Mouse (Mus musculus): ENCODE measurements at regions not wholly inside any gene's neighbourhood (a gene's known extent, or its start where the extent isn't known, plus 50 kb on each side); places are given as distances from the start of the nearest gene placed in this dataset.
A peak's percentile ranks its signal among the peaks of the same experiment; 100 is the strongest.

- no peaks in the 10 kb centered on the region for H3K9me3 ChIP-seq (ENCODE audit: control insufficient read depth, low read length)
- DNase-seq (ENCODE audit: low spot score) (no peak), ATAC-seq (ENCODE audit: insufficient number of reproducible peaks, low FRiP score, low TSS enrichment, low read depth) (no peak)
- H3K4me2 ChIP-seq (ENCODE audit: low read depth, severe bottlenecking), result no peak overlapping the region
- peaks cover 23% of the 10 kb centered on the region for H3K4me1 ChIP-seq (ENCODE audit: control insufficient read depth, insufficient read depth, low read length)
- H3K4me3 ChIP-seq (ENCODE audit: low read depth, low read length), result no peak overlapping the region
- WGBS, result 82% methylated on average over 6 of the region's 6 CpGs
- no peaks in the 10 kb centered on the region for H3K36me3 ChIP-seq (ENCODE audit: control insufficient read depth, insufficient read depth, low read length)
- H3K27me3 ChIP-seq (ENCODE audit: control insufficient read depth, insufficient read depth, low read length), result no peaks in the 10 kb centered on the region
- no peak overlapping the region for H3K9ac ChIP-seq (ENCODE audit: low read length)
- no peak overlapping the region for H3K27ac ChIP-seq (replicated peaks; ENCODE audit: low read depth, low read length)
Observed at GRCm38 (mm10) chr2:30727948-30728347, 75.5 kb downstream of the 1700001O22Rik start.

- Histone ChIP-seq H3K36me3 (ENCODE audit: control insufficient read depth, insufficient read depth, low read length) (no peaks in the 10 kb centered on the region), H3K4me1 (ENCODE audit: control insufficient read depth, insufficient read depth, low read length) (peaks cover 43% of the 10 kb centered on the region), H3K9ac (ENCODE audit: low read length) (peak overlapping the region; percentile 67), H3K9me3 (ENCODE audit: control insufficient read depth, low read length) (no peaks in the 10 kb centered on the region), H3K4me3 (ENCODE audit: low read depth, low read length) (no peak overlapping the region), H3K27me3 (ENCODE audit: control insufficient read depth, insufficient read depth, low read length) (no peaks in the 10 kb centered on the region), H3K27ac (replicated peaks; ENCODE audit: low read depth, low read length) (0 out of 2 replicates have a peak overlapping the region, but pooled peaks have one; percentile 47), H3K4me2 (ENCODE audit: low read depth, severe bottlenecking) (peak overlapping the region; percentile 44)
- ATAC-seq (ENCODE audit: insufficient number of reproducible peaks, low FRiP score, low TSS enrichment, low read depth) (peak; percentile 36; the same call in 1 of the 2 replicates), DNase-seq (ENCODE audit: low spot score) (peak; percentile 79)
- 13% methylated on average over 38 of the region's 38 CpGs for WGBS
Observed at GRCm38 (mm10) chr2:30725601-30726489, 77.6 kb downstream of the 1700001O22Rik start.

DNA sequence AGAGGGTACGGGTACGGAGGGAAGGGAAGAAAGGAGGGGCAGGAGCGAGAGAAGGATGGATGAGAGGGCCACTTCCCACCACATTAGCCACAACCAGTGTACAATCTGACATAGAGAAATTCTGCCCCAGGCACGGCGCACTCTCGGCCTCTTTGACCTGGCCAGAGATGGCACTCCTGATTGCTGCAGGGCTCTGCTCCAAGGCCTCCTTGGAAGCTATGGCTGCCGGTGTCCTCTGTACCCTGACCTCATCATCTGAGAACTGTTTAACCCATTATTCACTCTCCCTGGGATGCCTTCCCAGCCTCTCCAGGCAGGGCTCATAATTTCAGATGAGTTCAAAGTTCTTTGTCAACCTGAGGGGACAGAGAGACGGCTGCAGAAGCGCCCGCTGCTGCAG lies 78.3 kb downstream of the 1700001O22Rik start:
- 40% methylated on average over 10 of the region's 10 CpGs for WGBS

DNA sequence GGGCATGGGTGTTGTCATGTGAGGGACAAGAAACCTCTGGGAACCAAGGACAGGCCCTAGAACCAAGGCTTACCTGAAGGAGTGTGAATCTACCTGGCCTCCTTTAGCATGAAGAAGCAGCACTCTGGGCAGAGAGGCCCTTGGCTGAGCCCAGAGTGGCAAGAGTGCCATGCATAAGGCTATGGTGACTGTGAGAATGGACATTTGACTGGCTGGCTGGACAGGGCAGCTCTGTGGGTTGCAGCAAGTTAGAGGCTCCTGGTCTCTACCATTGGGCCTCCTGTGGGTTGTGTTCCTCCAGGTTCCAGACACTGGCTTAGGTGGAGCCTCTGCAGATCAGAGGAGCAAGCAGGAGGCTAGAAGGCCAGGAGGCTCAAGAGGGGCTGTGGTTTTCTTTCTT lies 78.9 kb downstream of the 1700001O22Rik start:
- peaks cover 56% of the 10 kb centered on the region for H3K4me1 ChIP-seq (ENCODE audit: control insufficient read depth, insufficient read depth, low read length)
- no peak overlapping the region for H3K27ac ChIP-seq (replicated peaks; ENCODE audit: low read depth, low read length)
- H3K27me3 ChIP-seq (ENCODE audit: control insufficient read depth, insufficient read depth, low read length), result no peaks in the 10 kb centered on the region
- peak overlapping the region; percentile 67 for H3K9ac ChIP-seq (ENCODE audit: low read length)
- no peaks in the 10 kb centered on the region for H3K9me3 ChIP-seq (ENCODE audit: control insufficient read depth, low read length)
- H3K4me2 ChIP-seq (ENCODE audit: low read depth, severe bottlenecking), result no peak overlapping the region
- no peak for DNase-seq (ENCODE audit: low spot score)
- no peaks in the 10 kb centered on the region for H3K36me3 ChIP-seq (ENCODE audit: control insufficient read depth, insufficient read depth, low read length)
- no peak overlapping the region for H3K4me3 ChIP-seq (ENCODE audit: low read depth, low read length)
- no peak for ATAC-seq (ENCODE audit: insufficient number of reproducible peaks, low FRiP score, low TSS enrichment, low read depth)

More for the DNA sequence above, 78.3 kb downstream of the 1700001O22Rik start:
- no peaks in the 10 kb centered on the region for H3K9me3 ChIP-seq (ENCODE audit: control insufficient read depth, low read length)
- H3K4me3 ChIP-seq (ENCODE audit: low read depth, low read length), result no peak overlapping the region
- DNase-seq (ENCODE audit: low spot score) (no peak), ATAC-seq (ENCODE audit: insufficient number of reproducible peaks, low FRiP score, low TSS enrichment, low read depth) (no peak)
- no peaks in the 10 kb centered on the region for H3K36me3 ChIP-seq (ENCODE audit: control insufficient read depth, insufficient read depth, low read length)
- H3K27me3 ChIP-seq (ENCODE audit: control insufficient read depth, insufficient read depth, low read length), result no peaks in the 10 kb centered on the region
- 0 out of 2 replicates have a peak overlapping the region, but pooled peaks have one; percentile 47 for H3K27ac ChIP-seq (replicated peaks; ENCODE audit: low read depth, low read length)
- H3K9ac ChIP-seq (ENCODE audit: low read length), result peak overlapping the region; percentile 67
- H3K4me1 ChIP-seq (ENCODE audit: control insufficient read depth, insufficient read depth, low read length), result peaks cover 50% of the 10 kb centered on the region
- peak overlapping the region; percentile 44 for H3K4me2 ChIP-seq (ENCODE audit: low read depth, severe bottlenecking)

DNA sequence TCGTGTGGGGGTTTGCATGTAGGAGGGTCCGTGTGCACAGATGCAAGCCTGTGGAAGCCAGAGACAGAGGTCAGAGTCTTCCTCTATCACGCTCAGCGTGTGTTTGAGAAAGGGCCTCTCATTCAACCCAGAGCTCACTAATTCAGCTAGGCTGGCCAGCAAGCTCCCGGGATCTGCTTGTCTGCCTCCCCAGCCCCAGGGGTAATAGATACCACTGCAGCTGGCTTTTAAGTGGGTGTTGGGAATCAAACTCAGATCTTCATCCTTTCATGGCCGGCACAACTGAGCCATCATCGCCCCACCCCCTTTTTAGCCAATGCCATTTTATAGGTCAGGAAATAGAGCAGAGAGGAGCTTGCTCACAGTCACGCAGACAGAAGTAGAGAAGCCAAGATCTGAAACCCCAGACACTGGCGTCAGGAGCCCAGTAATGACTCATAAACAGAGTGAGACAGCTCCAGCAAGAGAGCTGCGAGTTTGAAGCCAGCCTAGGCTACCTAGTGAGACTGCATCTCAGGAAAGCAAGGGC lies 80.3 kb downstream of the 1700001O22Rik start:
- Histone ChIP-seq H3K9me3 (ENCODE audit: control insufficient read depth, low read length) (no peaks in the 10 kb centered on the region), H3K36me3 (ENCODE audit: control insufficient read depth, insufficient read depth, low read length) (no peaks in the 10 kb centered on the region), H3K9ac (ENCODE audit: low read length) (peak overlapping the region; percentile 70; the same call in 1 of the 2 replicates), H3K4me2 (ENCODE audit: low read depth, severe bottlenecking) (0 out of 2 replicates have a peak overlapping the region, but pooled peaks have one; percentile 10), H3K4me1 (ENCODE audit: control insufficient read depth, insufficient read depth, low read length) (peaks cover 67% of the 10 kb centered on the region), H3K4me3 (ENCODE audit: low read depth, low read length) (no peak overlapping the region), H3K27ac (replicated peaks; ENCODE audit: low read depth, low read length) (peak overlapping the region; percentile 98), H3K27me3 (ENCODE audit: control insufficient read depth, insufficient read depth, low read length) (no peaks in the 10 kb centered on the region)
- peak; percentile 58 for DNase-seq (ENCODE audit: low spot score)
- WGBS, result 17% methylated on average over 10 of the region's 10 CpGs
- no peak for ATAC-seq (ENCODE audit: insufficient number of reproducible peaks, low FRiP score, low TSS enrichment, low read depth)

GRCm38 (mm10) chr2:30722263-30723050 lies 81.0 kb downstream of the 1700001O22Rik start:
- 25% methylated on average over 7 of the region's 7 CpGs for WGBS
- H3K9me3 ChIP-seq (ENCODE audit: control insufficient read depth, low read length), result no peaks in the 10 kb centered on the region
- H3K27me3 ChIP-seq (ENCODE audit: control insufficient read depth, insufficient read depth, low read length), result no peaks in the 10 kb centered on the region
- peak overlapping the region; percentile 70 for H3K9ac ChIP-seq (ENCODE audit: low read length)
- peak overlapping the region; percentile 98 for H3K27ac ChIP-seq (replicated peaks; ENCODE audit: low read depth, low read length)
- DNase-seq (ENCODE audit: low spot score), result no peak
- peak overlapping the region; percentile 15; the same call in 1 of the 2 replicates for H3K4me2 ChIP-seq (ENCODE audit: low read depth, severe bottlenecking)
- no peak overlapping the region for H3K4me3 ChIP-seq (ENCODE audit: low read depth, low read length)
- H3K4me1 ChIP-seq (ENCODE audit: control insufficient read depth, insufficient read depth, low read length), result peaks cover 74% of the 10 kb centered on the region
- no peaks in the 10 kb centered on the region for H3K36me3 ChIP-seq (ENCODE audit: control insufficient read depth, insufficient read depth, low read length)
- no peak for ATAC-seq (ENCODE audit: insufficient number of reproducible peaks, low FRiP score, low TSS enrichment, low read depth)

- DNase-seq (ENCODE audit: low spot score) (peak; percentile 76), ATAC-seq (ENCODE audit: insufficient number of reproducible peaks, low FRiP score, low TSS enrichment, low read depth) (0 out of 2 replicates have a peak, but pooled peaks have one; percentile 24)
- WGBS, result 14% methylated on average over 12 of the region's 12 CpGs
- Histone ChIP-seq H3K4me2 (ENCODE audit: low read depth, severe bottlenecking) (peak overlapping the region; percentile 15; the same call in 1 of the 2 replicates), H3K9me3 (ENCODE audit: control insufficient read depth, low read length) (no peaks in the 10 kb centered on the region), H3K27me3 (ENCODE audit: control insufficient read depth, insufficient read depth, low read length) (no peaks in the 10 kb centered on the region), H3K36me3 (ENCODE audit: control insufficient read depth, insufficient read depth, low read length) (no peaks in the 10 kb centered on the region), H3K4me3 (ENCODE audit: low read depth, low read length) (no peak overlapping the region), H3K27ac (replicated peaks; ENCODE audit: low read depth, low read length) (peak overlapping the region; percentile 98), H3K9ac (ENCODE audit: low read length) (peak overlapping the region; percentile 70), H3K4me1 (ENCODE audit: control insufficient read depth, insufficient read depth, low read length) (peaks cover 82% of the 10 kb centered on the region)
Observed at GRCm38 (mm10) chr2:30721473-30722262, 81.8 kb downstream of the 1700001O22Rik start.
